Mouse (Mus musculus) kidney, postnatal 10 days (tissue): Measurements from ENCODE around the gene Cops7a.

Source experiments
- DNase-seq: peaks from one replicate; pipeline ENCODE4 v3.0.0; 2021; ENCODE audit warnings: mixed read lengths

Gene Cops7a

GRCm38 (mm10) chr6:124955212-124955611 lies 10.1 kb downstream of the Cops7a start:
- DNase-seq: no peak

DNA sequence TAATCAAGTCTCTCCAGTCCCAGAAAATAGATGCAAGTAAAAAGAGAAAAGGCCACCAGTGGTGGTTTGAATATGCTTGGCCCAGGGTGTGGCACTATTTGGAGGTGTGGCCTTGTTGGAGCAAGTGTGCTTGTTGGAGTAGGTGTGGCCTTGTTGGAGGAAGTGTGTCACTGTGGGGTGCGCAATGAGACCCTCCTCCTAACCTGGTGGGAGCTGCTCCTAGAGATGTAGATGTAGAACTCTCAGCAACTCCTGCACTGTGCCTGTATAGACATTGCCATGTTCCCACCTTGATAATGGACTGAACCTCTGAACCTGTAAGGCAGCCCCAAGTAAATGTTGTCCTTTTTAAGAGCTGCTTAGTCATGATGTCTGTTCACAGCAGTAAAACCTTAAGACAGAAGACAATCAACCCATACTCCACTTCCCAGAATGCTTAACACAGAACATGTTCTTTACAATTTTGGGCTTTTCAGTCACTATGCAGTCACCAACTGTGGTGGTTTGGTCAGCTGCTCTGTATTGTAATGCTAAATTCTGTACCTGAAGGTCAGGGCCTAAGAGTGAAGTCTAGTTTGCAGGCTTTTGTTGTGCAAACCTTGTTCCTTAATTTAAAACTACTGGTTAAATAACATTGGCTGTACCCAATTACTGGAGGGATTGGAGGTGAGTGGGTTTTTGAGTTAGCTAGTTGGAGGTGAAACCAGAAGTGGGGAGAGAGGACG lies 11.2 kb downstream of the Cops7a start:
- no peak for DNase-seq

DNA sequence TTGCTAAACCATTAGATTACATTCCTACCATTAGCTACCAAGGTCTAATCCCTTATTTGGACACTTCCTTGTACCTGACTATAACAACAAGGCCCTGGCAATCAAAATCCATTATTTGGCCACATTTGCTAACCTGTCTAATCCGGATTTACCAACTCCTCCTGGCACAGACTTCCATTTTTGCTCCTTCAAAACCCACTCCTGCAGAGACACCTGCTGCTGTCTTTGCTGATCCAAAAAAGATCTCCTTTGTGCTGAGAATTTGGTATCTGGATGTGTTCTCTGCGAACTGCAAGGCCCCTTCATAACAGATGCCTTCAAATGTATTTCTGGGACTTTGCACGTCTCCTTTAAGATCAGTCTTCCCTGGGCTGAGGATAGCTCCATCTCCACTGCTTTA lies 21.8 kb downstream of the Cops7a start:
- DNase-seq: no peak

DNA sequence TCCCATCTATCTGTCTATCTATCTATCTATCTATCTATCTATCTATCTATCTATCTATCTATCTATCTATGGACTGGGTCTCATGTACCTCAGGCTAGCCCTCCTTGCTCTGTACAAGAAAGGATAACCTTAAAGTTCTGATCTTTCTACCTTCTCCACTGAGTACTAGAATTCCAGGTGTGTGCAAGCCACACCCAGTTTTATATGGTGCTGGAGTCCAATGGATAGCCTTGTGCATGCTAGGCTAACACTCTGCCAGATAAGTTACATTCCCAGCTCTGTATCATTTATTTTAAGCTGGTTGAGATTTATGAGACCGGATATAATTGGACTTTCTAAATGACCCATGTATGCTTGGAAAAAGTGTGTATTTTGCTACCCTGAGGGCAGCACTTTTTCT lies 23.7 kb downstream of the Cops7a start:
- no peak for DNase-seq

- no peak for DNase-seq
These were observed 26.8 kb downstream of the Cops7a start for GRCm38 (mm10) chr6:124938554-124938953.

DNA sequence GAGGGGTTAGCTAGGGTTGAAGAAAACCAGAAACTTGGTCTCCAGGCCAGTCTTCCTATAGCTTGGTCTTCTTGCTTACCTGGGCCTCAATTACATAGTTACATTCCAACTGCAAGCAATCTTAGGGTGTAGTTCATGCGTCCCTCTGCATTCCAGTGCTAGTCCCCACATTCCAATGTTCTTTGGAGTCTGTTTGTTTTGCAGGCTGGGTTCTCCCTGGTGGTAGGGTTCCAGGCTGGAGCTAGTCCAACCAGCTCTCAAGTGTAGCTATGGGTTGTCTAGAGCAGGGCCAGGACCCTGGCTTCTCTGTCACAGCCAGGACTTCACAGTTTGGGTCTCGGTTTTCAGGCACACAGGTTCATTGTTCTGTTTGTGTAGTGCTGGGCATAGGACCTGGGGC lies 27.8 kb downstream of the Cops7a start:
- no peak for DNase-seq

GRCm38 (mm10) chr6:124936681-124937080 lies 28.7 kb downstream of the Cops7a start:
- DNase-seq: no peak

GRCm38 (mm10) chr6:124934670-124935069 lies 30.7 kb downstream of the Cops7a start:
- DNase-seq: no peak

- no peak for DNase-seq
These were observed 32.2 kb downstream of the Cops7a start for GRCm38 (mm10) chr6:124933127-124933526.

DNA sequence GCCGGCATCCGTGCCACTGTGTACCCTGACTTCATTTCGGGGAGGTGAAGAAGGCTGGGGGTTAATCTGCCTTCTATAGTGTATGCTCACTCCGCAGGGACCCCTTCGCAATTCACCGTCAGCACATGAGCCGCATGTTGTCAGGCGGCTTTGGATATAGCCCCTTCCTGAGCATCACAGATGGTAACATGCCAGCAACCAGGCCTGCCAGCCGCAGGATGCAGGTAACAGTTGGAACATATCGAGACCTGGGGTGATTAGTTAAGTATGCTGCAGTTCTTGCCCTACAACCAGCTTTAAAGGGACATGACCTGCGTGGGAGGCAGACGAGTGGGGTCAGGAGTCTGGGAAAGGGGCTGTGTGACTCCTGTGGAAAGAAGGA lies 33.0 kb downstream of the Cops7a start:
- no peak for DNase-seq

GRCm38 (mm10) chr6:124931525-124932313 lies 33.6 kb downstream of the Cops7a start:
- DNase-seq: peak; percentile 76

GRCm38 (mm10) chr6:124930754-124931524 lies 34.4 kb downstream of the Cops7a start, which contains the start of gene Mlf2:
Mlf2 (plus strand) TSS chr6:124931386.
- peak; percentile 99 for DNase-seq

DNA sequence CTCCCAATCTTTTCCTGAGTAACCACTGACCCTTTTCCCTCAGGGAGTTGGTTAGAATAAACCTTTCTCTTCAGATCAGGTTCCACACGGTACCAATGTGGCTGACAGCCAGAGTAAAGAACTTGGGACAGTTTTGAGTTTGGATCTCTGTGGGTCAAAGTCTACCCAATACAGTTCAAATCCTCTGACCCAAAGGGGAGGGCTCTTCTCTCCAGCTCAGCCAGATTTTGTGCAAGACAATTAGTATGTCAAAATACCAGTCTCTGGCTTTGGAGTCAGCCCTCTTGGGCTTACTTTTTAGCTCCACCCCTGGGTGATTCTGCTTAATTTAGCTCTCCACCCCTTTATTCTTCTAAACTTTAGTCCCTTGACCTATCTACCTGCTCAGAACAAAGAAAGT lies 35.1 kb downstream of the Cops7a start:
- no peak for DNase-seq

- DNase-seq: peak; percentile 67
These were observed 39.4 kb downstream of the Cops7a start for GRCm38 (mm10) chr6:124925941-124926340.

DNA sequence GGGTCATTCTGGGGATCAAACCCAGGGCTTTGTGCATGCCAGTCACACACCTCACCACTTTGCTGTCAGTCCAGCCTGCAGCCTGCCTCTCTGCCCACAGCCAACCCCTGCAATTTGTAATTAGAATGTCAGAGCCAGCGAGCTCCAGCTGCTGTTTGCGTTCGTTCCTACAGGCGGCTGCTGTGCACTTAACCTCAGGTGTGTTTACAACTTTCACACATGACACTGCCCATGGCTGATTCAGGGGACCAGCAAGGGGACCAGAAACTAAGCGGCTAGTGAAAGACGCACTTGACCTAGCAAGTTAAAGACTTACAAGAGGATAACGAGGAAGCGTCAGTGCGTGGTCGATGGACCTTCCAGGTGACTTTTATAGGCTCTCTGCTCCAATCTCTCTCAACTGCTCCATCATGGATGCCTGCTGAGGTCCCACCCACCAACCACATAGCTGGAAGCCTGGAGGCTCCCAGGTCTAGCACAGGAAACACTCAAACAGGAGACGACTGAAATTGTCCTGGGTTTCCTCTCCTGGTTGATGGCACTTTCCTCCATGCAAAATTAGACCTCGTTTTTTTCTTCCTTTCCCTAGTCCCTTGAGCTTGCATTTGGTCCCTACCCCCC lies 40.1 kb downstream of the Cops7a start:
- DNase-seq: peak; percentile 52

GRCm38 (mm10) chr6:124921539-124921938 lies 43.8 kb downstream of the Cops7a start:
- peak; percentile 34 for DNase-seq

GRCm38 (mm10) chr6:124920318-124921085 lies 44.8 kb downstream of the Cops7a start:
- DNase-seq: peak; percentile 14

DNA sequence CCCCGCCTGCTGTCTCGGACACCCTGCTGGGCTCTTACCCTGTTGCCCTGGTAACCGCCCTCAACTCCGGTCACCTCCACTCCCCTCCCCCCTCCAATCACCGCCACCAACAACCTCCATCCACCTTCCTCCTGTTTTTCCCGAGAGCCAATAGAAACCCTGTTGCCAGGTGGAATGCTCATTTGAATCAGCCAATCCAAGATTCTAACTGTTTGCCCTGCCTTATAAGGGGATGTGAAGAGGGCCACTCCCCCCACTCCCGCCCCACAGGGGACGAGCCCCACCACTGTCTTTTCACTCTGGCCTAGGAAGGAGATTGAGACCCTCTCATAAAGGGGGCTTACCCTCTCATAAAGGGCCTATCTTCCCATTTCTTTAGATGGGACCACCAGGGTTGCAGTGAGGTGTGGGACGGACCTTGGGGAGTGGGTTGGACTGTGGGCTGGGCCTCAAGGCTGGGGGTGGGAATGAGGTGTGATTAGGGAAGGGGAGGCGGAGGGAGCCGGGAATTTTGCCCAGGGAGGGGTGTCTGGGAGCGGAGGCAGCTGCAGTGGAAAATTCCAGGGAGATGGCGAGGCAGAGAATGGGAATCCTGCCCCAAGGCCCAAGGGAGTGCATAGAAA lies 45.5 kb downstream of the Cops7a start, which contains the start of gene Ptms:
Gene Ptms, minus strand, starts transcription at position 409 of the 623 bp plus-strand sequence.
- DNase-seq: peak; percentile 96

GRCm38 (mm10) chr6:124918890-124919627 lies 46.3 kb downstream of the Cops7a start:
- DNase-seq: peak; percentile 28

DNA sequence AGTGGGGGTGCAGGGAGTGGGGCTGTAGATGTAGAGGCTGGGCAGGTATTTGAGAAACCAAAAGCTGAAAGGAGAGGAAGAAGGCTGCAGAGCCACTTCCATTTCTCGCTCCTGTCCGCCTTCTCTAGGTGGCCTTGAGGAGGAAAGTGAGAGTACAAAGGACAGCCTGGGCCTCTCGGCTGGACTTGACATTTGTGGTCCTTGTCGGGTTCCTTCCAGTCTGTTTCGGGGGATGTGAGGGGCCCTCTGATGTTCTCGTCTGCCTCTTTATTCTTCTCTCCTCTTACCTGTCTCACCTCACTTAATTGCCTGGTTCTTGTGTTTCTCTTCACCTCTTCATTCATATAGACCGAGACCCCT lies 47.0 kb downstream of the Cops7a start:
- DNase-seq: no peak
